Mouse (Mus musculus): ENCODE data around the gene Arhgap6. TPM values are rescaled to one million over a fixed set of nuclear protein-coding genes. Genes with fewer than 3 reads are reported as not detected.

Gene Arhgap6
- polyA plus RNA-seq, 1 experiment = 32.0 TPM

DNA sequence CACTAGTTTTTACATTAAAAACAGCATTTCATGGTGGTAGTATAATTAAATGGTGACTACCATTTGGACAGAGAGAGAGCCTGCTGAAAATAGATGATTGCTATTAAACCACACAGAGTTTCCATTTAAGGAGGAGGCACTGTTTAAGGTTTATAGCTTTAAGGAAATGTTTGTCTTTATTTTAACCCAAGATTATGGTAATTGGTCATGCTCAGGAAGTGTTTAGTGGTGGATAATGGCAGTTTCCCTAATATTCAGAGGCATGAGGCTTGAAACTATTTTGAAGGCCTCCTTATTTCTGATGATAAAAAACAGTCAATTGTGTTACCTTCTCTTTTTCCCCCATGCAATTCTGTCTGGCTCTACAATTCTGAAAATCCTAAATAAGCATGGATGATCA is 358.9 kb downstream of the Arhgap6 start:
- no peak for TF ChIP-seq FLI1 (IDR thresholded peaks at IDR 0.05; ENCODE audit: low read length)
- TF ChIP-seq GATA1 (IDR thresholded peaks at IDR 0.05; ENCODE audit: borderline replicate concordance, low read length) = no peak
- H3K9me3 ChIP-seq = no peaks in the 10 kb centered on the region
- H3K4me1 ChIP-seq = peaks cover 56% of the 10 kb centered on the region
- H3K36me3 ChIP-seq (replicated peaks; ENCODE audit: low read length) = peaks cover 2% of the 10 kb centered on the region
- H3K4me3 ChIP-seq (replicated peaks) = no peak overlapping the region
- no peaks in the 10 kb centered on the region for H3K27me3 ChIP-seq (replicated peaks)

DNA sequence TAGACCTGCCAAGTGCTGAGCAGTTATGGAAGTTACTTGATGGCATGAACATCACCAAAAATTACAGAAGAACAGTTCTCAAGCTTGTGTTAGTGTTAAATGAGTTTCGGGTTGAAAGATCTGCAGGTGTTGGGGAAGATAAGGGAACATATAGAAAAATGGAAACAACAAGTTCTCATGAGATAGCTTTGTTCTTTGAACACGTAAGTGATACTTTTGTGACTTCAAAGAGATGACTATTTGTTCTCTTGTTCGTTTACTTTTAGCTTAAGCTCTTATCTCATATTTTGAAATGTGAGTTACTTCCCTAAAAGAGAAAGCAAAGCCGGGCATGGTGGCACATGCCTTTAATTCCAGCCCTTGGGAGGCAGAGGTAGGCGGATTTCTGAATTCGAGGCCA is 363.5 kb downstream of the Arhgap6 start:
- Histone ChIP-seq H3K4me1 (peaks cover 24% of the 10 kb centered on the region; the same call in 1 of the 2 replicates), H3K4me3 (replicated peaks) (no peak overlapping the region), H3K27me3 (replicated peaks) (no peaks in the 10 kb centered on the region), H3K36me3 (replicated peaks; ENCODE audit: low read length) (peaks cover 7% of the 10 kb centered on the region), H3K9me3 (no peaks in the 10 kb centered on the region)
- TF ChIP-seq GATA1 (IDR thresholded peaks at IDR 0.05; ENCODE audit: borderline replicate concordance, low read length) = no peak
- no peak for TF ChIP-seq FLI1 (IDR thresholded peaks at IDR 0.05; ENCODE audit: low read length)

DNA sequence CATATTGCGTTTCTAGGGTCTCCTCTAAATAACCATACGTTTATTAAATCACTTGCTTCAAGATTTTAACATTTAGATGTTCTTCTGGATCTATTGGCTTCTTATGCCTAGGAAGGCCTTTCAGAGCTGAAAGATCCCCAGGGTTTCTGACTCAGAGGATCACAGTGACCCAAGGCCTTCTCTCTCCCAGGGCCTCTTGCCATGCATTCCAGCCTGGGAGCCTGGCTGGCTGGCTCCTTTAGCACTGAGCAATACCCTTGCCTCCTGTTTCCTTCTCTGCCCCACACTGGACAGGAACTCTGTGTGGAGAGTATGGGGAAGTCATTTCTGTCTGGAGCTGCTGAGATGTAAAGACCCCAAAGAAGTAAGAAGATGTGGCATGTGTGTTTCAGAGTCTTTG is 376.1 kb downstream of the Arhgap6 start:
- TF ChIP-seq GATA1 (IDR thresholded peaks at IDR 0.05; ENCODE audit: borderline replicate concordance, low read length) (no peak), FLI1 (IDR thresholded peaks at IDR 0.05; ENCODE audit: low read length) (no peak)
- peaks cover 17% of the 10 kb centered on the region for H3K4me1 ChIP-seq
- no peaks in the 10 kb centered on the region for H3K9me3 ChIP-seq
- H3K36me3 ChIP-seq (replicated peaks; ENCODE audit: low read length) = peaks cover 22% of the 10 kb centered on the region
- no peaks in the 10 kb centered on the region for H3K27me3 ChIP-seq (replicated peaks)
- no peak overlapping the region for H3K4me3 ChIP-seq (replicated peaks)

DNA sequence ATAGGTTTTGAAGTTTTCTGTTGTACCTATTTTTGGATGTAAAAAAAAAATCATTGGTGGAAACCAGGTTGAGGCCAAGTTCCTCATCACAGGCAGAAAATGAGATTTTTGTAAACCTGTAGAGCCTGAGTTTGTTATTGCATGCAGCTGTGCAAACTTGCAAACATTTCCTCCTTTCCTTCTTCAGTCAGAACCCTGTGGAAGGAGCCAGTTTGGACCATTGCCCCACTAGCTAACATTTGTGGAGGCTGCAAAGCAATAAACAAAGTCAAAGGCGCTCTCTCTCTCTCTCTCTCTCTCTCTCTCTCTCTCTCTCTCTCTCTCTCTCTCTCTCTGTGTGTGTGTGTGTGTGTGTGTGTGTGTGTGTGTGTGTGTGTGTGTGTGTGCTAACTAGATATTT is 378.9 kb downstream of the Arhgap6 start:
- Histone ChIP-seq H3K4me3 (replicated peaks) (no peak overlapping the region), H3K4me1 (peaks cover 21% of the 10 kb centered on the region), H3K36me3 (replicated peaks; ENCODE audit: low read length) (peaks cover 17% of the 10 kb centered on the region), H3K9me3 (no peaks in the 10 kb centered on the region), H3K27me3 (replicated peaks) (no peaks in the 10 kb centered on the region)
- no peak for TF ChIP-seq FLI1 (IDR thresholded peaks at IDR 0.05; ENCODE audit: low read length)
- no peak for TF ChIP-seq GATA1 (IDR thresholded peaks at IDR 0.05; ENCODE audit: borderline replicate concordance, low read length)

DNA sequence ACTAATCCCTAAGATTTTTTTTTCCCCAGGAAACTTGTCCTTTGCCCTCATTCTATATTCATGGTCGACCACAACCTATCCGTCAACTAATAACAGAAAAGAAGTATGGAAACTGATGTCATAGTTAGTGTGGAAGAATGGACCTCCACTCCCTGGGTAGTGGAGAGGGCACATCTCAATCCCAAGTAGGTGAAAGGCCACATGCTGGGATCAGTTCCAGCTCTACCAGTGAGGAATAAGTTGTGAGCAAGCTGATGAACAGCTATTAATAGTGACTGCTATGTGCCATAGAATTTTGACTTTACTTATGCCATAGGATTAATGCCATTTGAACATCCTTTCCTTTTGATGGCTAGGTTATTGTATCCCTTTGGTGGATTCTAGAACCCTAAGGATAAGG is 383.7 kb downstream of the Arhgap6 start:
- Histone ChIP-seq H3K4me1 (peaks cover 26% of the 10 kb centered on the region), H3K4me3 (replicated peaks) (no peak overlapping the region), H3K27me3 (replicated peaks) (peaks cover 2% of the 10 kb centered on the region), H3K36me3 (replicated peaks; ENCODE audit: low read length) (peaks cover 4% of the 10 kb centered on the region), H3K9me3 (no peaks in the 10 kb centered on the region)
- TF ChIP-seq FLI1 (IDR thresholded peaks at IDR 0.05; ENCODE audit: low read length) (no peak), GATA1 (IDR thresholded peaks at IDR 0.05; ENCODE audit: borderline replicate concordance, low read length) (no peak)

DNA sequence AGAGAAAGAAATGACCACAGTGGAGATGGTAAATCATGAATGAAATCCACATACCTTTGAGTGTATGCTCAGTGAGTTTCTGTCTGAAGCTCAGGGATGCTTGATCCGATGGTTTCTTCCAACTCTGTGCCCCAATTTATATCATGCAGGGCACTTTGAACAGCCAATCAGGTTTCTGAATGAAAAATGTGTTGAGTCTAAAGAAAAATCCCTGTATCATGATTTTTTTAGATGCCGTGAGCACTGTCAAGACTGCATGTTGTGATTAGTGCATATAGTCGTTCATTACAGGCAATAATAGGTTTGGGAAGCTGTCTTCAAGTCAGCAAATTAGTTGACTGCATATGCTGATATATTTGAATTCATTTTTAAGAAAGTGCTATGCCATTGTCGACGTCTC is 392.2 kb downstream of the Arhgap6 start, which contains the start of gene Amelx:
Gene Amelx (minus strand): TSS at position 101 of the 400 bp plus-strand sequence.
- no peaks in the 10 kb centered on the region for H3K27me3 ChIP-seq (replicated peaks)
- peaks cover 2% of the 10 kb centered on the region for H3K4me1 ChIP-seq
- TF ChIP-seq GATA1 (IDR thresholded peaks at IDR 0.05; ENCODE audit: borderline replicate concordance, low read length) (no peak), FLI1 (IDR thresholded peaks at IDR 0.05; ENCODE audit: low read length) (no peak)
- H3K9me3 ChIP-seq = no peaks in the 10 kb centered on the region
- H3K36me3 ChIP-seq (replicated peaks; ENCODE audit: low read length) = peaks cover 7% of the 10 kb centered on the region
- no peak within 1 kb of the TSS for H3K4me3 ChIP-seq (replicated peaks)

DNA sequence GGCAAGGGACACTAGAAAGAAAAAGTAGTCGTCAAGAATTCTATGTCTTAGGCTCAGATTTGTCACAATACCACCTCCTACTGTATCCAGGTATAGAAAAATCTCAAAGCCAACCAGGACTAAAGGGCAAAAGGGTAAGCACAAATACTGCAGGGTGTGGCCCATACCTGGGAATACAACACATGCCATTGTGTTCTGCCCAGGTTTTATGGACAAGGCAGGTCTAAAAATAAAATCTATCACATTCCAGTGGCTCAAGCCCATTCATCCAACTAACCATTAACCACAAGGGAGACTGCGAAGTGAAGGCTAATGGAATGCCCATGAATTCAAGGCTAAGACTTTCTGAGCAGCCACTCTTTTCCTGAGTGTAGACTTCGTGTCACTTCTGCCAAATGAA is 415.1 kb downstream of the Arhgap6 start:
- Histone ChIP-seq H3K4me1 (peaks cover 34% of the 10 kb centered on the region), H3K36me3 (replicated peaks; ENCODE audit: low read length) (peaks cover 12% of the 10 kb centered on the region), H3K4me3 (replicated peaks) (no peak overlapping the region), H3K9me3 (no peaks in the 10 kb centered on the region), H3K27me3 (replicated peaks) (no peaks in the 10 kb centered on the region)
- TF ChIP-seq FLI1 (IDR thresholded peaks at IDR 0.05; ENCODE audit: low read length) (no peak), GATA1 (IDR thresholded peaks at IDR 0.05; ENCODE audit: borderline replicate concordance, low read length) (no peak)

DNA sequence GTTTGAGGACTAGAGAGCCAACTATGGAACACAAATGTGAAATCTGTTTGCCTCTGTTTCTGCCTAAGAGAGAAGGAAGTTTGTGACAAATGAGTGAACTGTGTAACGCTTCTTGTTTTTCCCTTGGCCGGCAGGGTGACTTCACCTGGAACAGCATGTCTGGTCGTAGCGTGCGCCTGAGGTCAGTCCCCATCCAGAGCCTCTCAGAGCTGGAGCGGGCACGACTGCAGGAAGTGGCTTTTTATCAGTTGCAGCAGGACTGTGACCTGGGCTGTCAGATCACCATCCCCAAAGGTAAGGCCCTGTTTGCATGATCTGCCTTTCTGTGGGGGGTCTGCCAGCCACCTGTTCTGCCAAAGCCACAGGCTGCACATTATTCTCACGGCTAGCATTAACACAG is 425.2 kb downstream of the Arhgap6 start:
- Histone ChIP-seq H3K4me1 (peaks cover 34% of the 10 kb centered on the region), H3K9me3 (no peaks in the 10 kb centered on the region), H3K36me3 (replicated peaks; ENCODE audit: low read length) (peaks cover 37% of the 10 kb centered on the region), H3K4me3 (replicated peaks) (no peak overlapping the region), H3K27me3 (replicated peaks) (no peaks in the 10 kb centered on the region)
- TF ChIP-seq GATA1 (IDR thresholded peaks at IDR 0.05; ENCODE audit: borderline replicate concordance, low read length) = no peak
- no peak for TF ChIP-seq FLI1 (IDR thresholded peaks at IDR 0.05; ENCODE audit: low read length)

DNA sequence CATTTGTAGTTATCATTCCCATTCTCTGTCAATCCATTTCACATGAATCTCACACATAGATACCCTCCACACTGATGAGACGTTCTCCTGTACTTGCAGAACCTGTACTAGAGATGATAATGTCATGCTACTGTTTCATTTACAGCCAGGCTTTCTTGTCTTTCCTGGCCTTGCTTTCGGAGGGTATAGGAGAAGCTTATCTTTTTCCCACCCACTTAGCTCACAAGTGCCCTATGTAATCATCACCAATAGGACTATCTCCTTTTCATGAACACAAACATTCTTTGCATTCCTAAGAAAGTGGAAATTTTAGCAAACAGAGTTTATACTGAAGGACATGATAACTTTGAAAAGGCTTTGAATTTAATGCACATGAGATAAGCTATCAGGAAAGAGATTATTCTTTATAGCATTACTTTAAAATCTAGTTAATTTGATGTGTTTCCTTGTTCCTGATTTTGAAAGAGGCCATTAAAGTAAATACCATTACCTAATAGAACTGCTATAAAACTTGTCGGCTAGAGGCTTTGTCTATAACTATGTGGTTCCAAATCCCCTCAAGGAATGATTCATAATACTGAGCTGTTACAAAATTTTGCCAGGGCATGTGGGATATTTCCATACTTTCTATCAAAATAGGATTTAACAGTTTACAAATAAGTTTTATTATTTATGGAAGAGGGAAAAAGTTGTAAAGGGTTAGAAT is 427.6 kb downstream of the Arhgap6 start:
- Histone ChIP-seq H3K4me3 (replicated peaks) (no peak overlapping the region), H3K9me3 (no peaks in the 10 kb centered on the region), H3K27me3 (replicated peaks) (no peaks in the 10 kb centered on the region), H3K4me1 (peaks cover 17% of the 10 kb centered on the region), H3K36me3 (replicated peaks; ENCODE audit: low read length) (peaks cover 48% of the 10 kb centered on the region)
- TF ChIP-seq GATA1 (IDR thresholded peaks at IDR 0.05; ENCODE audit: borderline replicate concordance, low read length) = no peak
- TF ChIP-seq FLI1 (IDR thresholded peaks at IDR 0.05; ENCODE audit: low read length) = no peak

DNA sequence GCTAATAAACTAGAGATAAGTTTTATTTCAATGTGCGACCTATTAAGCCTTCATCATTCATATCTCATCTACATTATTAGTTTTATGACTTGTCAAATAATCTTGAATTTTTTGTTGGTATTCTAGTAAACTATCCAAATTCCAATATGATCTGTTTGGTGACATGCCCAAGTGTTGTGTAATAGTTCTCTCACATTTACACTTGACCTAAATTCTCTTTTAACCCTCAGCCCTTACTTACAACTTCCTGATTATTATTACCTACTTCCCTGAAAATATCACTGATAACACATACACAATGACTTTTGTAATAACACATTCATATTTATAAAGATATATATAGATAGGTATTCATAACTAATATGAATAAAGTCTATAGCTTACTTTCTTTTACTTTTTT is 461.0 kb downstream of the Arhgap6 start:
- no peak for TF ChIP-seq FLI1 (IDR thresholded peaks at IDR 0.05; ENCODE audit: low read length)
- TF ChIP-seq GATA1 (IDR thresholded peaks at IDR 0.05; ENCODE audit: borderline replicate concordance, low read length) = no peak
- H3K4me1 ChIP-seq = peaks cover 11% of the 10 kb centered on the region
- no peaks in the 10 kb centered on the region for H3K27me3 ChIP-seq (replicated peaks)

More for the DNA sequence above, 461.0 kb downstream of the Arhgap6 start:
- peaks cover 82% of the 10 kb centered on the region for H3K36me3 ChIP-seq (replicated peaks; ENCODE audit: low read length)
- no peak overlapping the region for H3K4me3 ChIP-seq (replicated peaks)
- no peaks in the 10 kb centered on the region for H3K9me3 ChIP-seq
